Mouse (Mus musculus): ENCODE data around the gene Cela2a.

DNA sequence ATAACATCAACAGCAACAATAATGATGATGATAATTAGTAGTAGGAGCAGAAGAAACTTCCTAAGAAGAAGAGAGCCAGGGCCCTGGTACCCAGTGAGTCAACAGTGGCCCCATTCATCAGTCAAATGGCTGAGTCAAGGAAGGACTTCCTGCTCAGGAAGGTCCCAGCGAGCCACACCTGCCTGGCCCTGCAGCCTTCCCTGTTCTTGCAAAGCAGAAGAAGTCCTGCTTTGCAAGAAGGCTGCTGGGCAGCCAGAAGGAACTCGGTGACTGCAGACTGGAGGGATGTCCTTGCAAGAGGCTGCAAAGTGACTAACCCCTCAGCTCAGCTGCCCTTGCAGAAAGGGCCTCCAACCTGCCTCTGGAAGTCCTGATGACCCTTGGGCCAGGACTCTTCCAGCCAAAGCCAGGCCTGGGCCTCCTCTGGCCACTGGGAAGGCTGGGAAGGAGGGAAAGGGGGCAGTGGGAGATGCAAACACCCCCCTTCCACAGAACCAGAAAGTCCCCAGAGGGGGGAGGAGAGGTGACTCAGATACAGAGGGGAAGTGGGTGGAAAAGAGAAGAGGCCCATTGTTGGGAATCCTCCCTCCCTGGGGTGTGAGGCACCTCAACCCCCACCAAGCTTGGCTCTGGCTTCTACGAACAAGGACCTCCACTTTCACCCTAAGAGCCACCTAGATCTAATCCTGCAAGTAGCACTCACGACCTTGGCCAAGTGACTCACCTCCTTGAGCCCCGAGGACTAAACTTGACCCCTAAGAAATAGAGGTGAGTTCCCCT, 43.7 kb upstream of the Cela2a start:
- TF ChIP-seq CTCF (IDR thresholded peaks at IDR 0.05; ENCODE audit: control insufficient read depth, insufficient read depth, low read length) (no peak), POLR2A (IDR thresholded peaks at IDR 0.05; ENCODE audit: borderline replicate concordance, control insufficient read depth, low read depth, low read length) (no peak)
